Mouse (Mus musculus) myocyte (in vitro differentiated cells): ENCODE results near the gene Tm9sf1.
A peak's percentile ranks its signal among the peaks of the same experiment; 100 is the strongest.

ENCODE experiments used
- CEBPB ChIP-seq: IDR thresholded peaks from 2 replicates; pipeline ENCODE4 v1.6.1; 2011; ENCODE audit warnings: mild to moderate bottlenecking, moderate library complexity; ENCODE audit not compliant: poor library complexity, insufficient read depth, severe bottlenecking
- MAX ChIP-seq: IDR thresholded peaks from one replicate; pipeline ENCODE4 v1.6.1; 2011; ENCODE audit warnings: low read depth, mild to moderate bottlenecking, control low read depth
- MYOD1 ChIP-seq, 3 experiments: IDR thresholded peaks; one replicate each; pipeline ENCODE4 v1.6.1; 2011; ENCODE audit warnings: control low read depth in 2 of 3, low read depth in 2 of 3, mild to moderate bottlenecking in 2 of 3, moderate library complexity in 1 of 3; ENCODE audit not compliant: insufficient read length in 2 of 3, control insufficient read depth in 1 of 3
- POLR2A ChIP-seq: IDR thresholded peaks from one replicate; pipeline ENCODE4 v1.6.1; 2011; ENCODE audit warnings: low read depth, mild to moderate bottlenecking, control low read depth, moderate library complexity; ENCODE audit not compliant: insufficient read length
- USF1 ChIP-seq: IDR thresholded peaks from one replicate; pipeline ENCODE4 v1.6.1; 2011; ENCODE audit warnings: low read depth, mild to moderate bottlenecking, control low read depth, moderate library complexity

DNA sequence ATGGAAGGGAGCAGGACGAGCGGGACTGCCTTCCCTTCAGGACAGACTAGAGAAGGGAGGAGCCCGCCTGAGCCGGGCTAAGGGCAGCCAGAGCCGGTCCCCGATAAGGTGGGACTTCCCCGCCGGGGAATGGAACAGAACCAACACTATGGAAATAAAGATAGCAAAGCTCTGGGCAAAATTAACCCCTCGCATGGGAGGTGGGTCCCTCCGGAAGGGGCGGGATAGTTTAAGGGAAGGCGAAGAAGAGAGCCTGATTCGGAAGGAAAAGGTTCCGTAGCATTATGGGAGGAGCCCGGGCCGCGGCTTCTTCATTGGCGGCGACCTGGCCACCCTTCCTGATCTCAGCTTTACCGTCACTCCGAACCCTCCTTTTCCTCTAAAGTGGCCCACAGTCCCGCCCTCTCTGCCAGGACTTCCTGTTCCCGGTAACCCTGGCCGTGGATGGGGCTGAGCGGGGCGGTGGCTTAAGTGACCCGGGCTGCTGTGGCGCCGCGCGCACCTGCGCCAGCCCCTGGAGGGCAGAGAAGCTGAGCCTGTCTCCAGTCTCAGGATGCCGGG lies 52.2 kb downstream of the Tm9sf1 start, which contains the start of gene Rnf31:
- TF ChIP-seq MAX (no peak), USF1 (no peak), POLR2A (peak; percentile 82), CEBPB (no peak), MYOD1 (IDR thresholded peaks at IDR 0.05; ENCODE audit: control insufficient read depth in 1 of 3, insufficient read length in 2 of 3, low read depth in 2 of 3) (peak in 1 of 3 experiments; percentile 36)
